Mouse (Mus musculus) hindbrain, embryonic 14.5 days (tissue): Measurements from ENCODE around the gene Irgc1. TPM values are rescaled to one million over a fixed set of nuclear protein-coding genes. Genes with fewer than 3 reads are reported as not detected.

Experiments
- ATAC-seq: fragments of 200-750 bp; cut with Nextera tagmentation; 2 replicates; pipeline ENCODE4 v1.8.0; 2017; ENCODE audit warnings: moderate number of reproducible peaks, mild to moderate bottlenecking, moderate TSS enrichment, moderate library complexity; ENCODE audit not compliant: low FRiP score
- DNase-seq: peaks from one replicate; pipeline ENCODE4 v3.0.0-alpha.2; 2015; ENCODE audit warnings: low spot score
- H3K27ac ChIP-seq: fragments of 300-500 bp; sonication (generic); 2 replicates; pipeline ENCODE4 v1.5.1; 2014; ENCODE audit warnings: mild to moderate bottlenecking, moderate library complexity
- H3K27me3 ChIP-seq: fragments of 300-500 bp; sonication (generic); 2 replicates; pipeline ENCODE4 v1.6.1; 2014; ENCODE audit warnings: mild to moderate bottlenecking, low read length, mixed read lengths; ENCODE audit not compliant: control insufficient read depth, insufficient read depth
- H3K36me3 ChIP-seq: fragments of 300-500 bp; sonication (generic); replicated peaks from 2 replicates; pipeline ENCODE4 v1.6.1; 2014; ENCODE audit not compliant: control insufficient read depth, insufficient read depth
- H3K4me1 ChIP-seq: fragments of 300-500 bp; sonication (generic); replicated peaks from 2 replicates; pipeline ENCODE4 v1.6.1; 2014; ENCODE audit warnings: antibody characterized with exemption, low read length, mixed read lengths; ENCODE audit not compliant: control insufficient read depth, insufficient read depth
- H3K4me2 ChIP-seq: fragments of 300-500 bp; sonication (generic); replicated peaks from 2 replicates; pipeline ENCODE4 v1.6.1; 2014; ENCODE audit warnings: mild to moderate bottlenecking, moderate library complexity
- H3K4me3 ChIP-seq: fragments of 300-500 bp; sonication (generic); replicated peaks from 2 replicates; pipeline ENCODE4 v1.5.1; 2014; ENCODE audit warnings: mild to moderate bottlenecking, low read length
- H3K9ac ChIP-seq: fragments of 300-500 bp; sonication (generic); 2 replicates; pipeline ENCODE4 v1.6.1; 2014
- H3K9me3 ChIP-seq: fragments of 300-500 bp; sonication (generic); 2 replicates; pipeline ENCODE4 v1.6.1; 2016; ENCODE audit warnings: low read length; ENCODE audit not compliant: control insufficient read depth
- WGBS: fragments of 180-500 bp; shearing (Covaris S2); extraction: QIAGEN DNeasy Blood & Tissue Kit; methylation state at CpG from one replicate; pipeline ENCODE4 v1.1.7; 2014; 5-methylcytosine and 5-hydroxymethylcytosine counted together
- polyA plus RNA-seq: library from polyadenylated mRNA; unstranded; fragments of >200 nt; fragmentation: Nextera tagmentation; extraction: Ambion mirVana; gene quantifications from 2 replicates; pipeline ENCODE4 v1.2.1, GENCODE M21; 2014

The Irgc1 gene
- polyA plus RNA-seq, 1 experiment from 2014 or later, result not detected

GRCm38 (mm10) chr7:24400082-24400452, 52.0 kb downstream of the Irgc1 start:
- ATAC-seq (0 out of 2 replicates have a peak, but pooled peaks have one; percentile 3), DNase-seq (no peak)
- Histone ChIP-seq H3K36me3 (peaks cover 17% of the 10 kb centered on the region), H3K4me1 (peaks cover 9% of the 10 kb centered on the region; the same call in 1 of the 2 replicates), H3K27me3 (no peaks in the 10 kb centered on the region), H3K9me3 (no peaks in the 10 kb centered on the region), H3K4me2 (peak overlapping the region; percentile 64), H3K27ac (peak overlapping the region; percentile 95), H3K4me3 (peak overlapping the region; percentile 47), H3K9ac (peak overlapping the region; percentile 66)
- WGBS, result 17% methylated on average over 3 of the region's 3 CpGs

DNA sequence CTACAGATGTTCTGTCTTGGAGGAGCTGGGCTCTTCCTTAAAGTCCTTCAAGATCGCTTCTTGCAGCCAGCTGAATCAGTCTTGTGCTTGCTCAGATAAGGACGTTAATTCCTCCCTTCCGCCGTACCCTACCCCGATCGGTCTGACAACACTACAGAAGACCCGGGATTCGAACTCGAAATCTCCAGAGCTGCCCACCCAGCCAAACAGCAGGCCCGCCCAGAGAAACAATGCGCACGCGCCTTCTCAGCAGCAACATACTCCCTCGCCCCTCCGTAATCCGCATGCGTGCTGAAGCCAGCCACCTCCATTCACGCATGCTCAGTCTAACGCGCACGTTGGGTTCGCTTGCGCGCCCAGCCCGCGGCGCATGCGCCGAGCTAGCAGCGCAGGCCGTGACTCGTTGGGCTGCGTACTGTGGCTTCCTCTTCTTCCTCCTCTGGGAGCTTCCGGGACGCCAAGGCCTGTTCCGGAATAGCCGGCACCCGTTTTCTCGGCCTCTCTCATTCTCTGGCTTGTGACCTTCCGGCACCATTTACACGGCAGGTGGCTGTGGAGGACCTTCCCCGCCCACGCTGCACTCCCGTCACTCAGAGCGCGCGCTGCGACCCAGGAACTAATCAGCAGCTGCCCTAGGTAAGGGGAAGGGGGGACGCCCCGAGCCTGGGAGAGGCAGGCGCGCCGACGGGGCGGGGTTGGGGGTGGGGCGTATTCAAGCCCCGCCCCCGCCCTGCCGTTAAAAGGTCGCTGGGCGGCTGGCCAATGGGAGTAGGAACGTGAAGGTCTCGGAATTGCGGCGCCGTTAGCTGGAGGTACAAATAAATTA, 52.6 kb downstream of the Irgc1 start, which contains the start of gene Smg9:
Gene Smg9 (plus strand): TSS at position 364 of the 826 bp plus-strand sequence.
- peak within 1 kb of the TSS; percentile 66 for H3K9ac ChIP-seq
- peak; percentile 100 for DNase-seq
- peaks cover 9% of the 10 kb centered on the region; the same call in 1 of the 2 replicates for H3K4me1 ChIP-seq
- H3K27me3 ChIP-seq, result no peaks in the 10 kb centered on the region
- peak within 1 kb of the TSS; percentile 64 for H3K4me2 ChIP-seq
- WGBS, result 2% methylated on average over 66 of the region's 66 CpGs
- no peaks in the 10 kb centered on the region for H3K9me3 ChIP-seq
- peak; percentile 96 for ATAC-seq
- peaks cover 11% of the 10 kb centered on the region for H3K36me3 ChIP-seq
- H3K27ac ChIP-seq, result peak within 1 kb of the TSS; percentile 95
- H3K4me3 ChIP-seq, result peak within 1 kb of the TSS; percentile 47

DNA sequence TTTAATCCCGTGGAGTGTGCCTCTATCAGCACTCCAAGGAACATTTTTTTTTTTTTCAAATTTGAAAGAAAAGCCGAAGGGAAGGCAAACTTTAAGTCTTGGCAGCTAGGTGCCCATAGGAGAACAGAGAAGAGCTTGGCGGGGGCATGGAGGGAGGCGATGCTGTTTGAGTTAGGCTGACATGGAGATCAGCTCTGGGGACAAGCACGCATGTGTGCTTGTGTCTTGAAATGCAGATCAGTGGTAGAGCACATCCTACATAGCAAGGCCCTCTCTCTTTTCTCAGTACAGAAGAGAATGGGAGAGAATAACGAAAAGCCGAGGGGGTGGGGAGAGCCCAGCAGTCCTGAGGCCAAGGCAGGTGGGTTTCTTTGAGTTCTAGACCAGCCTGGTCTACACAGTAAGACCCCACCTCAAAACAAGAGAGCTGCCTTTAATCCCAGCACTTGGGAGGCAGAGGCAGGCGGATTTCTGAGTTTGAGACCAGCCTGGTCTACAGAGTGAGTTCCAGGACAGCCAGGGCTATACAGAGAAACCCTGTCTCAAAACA, 53.7 kb downstream of the Irgc1 start:
- no peak for DNase-seq

GRCm38 (mm10) chr7:24396832-24397231, 55.3 kb downstream of the Irgc1 start:
- Histone ChIP-seq H3K27me3 (no peaks in the 10 kb centered on the region), H3K27ac (no peak overlapping the region), H3K36me3 (no peaks in the 10 kb centered on the region), H3K4me2 (no peak overlapping the region), H3K9ac (no peak overlapping the region), H3K4me3 (no peak overlapping the region), H3K4me1 (peaks cover 9% of the 10 kb centered on the region; the same call in 1 of the 2 replicates), H3K9me3 (no peaks in the 10 kb centered on the region)
- 82% methylated on average over 11 of the region's 11 CpGs for WGBS
- ATAC-seq, result no peak
- no peak for DNase-seq

More for the DNA sequence above, 53.7 kb downstream of the Irgc1 start:
- Histone ChIP-seq H3K9me3 (no peaks in the 10 kb centered on the region), H3K9ac (no peak overlapping the region), H3K4me3 (no peak overlapping the region), H3K4me1 (peaks cover 9% of the 10 kb centered on the region; the same call in 1 of the 2 replicates), H3K36me3 (0 out of 2 replicates have a peak, but pooled peaks cover 3% of the 10 kb centered on the region), H3K27me3 (no peaks in the 10 kb centered on the region), H3K4me2 (no peak overlapping the region), H3K27ac (no peak overlapping the region)
- ATAC-seq, result no peak
- 97% methylated on average over 8 of the region's 8 CpGs for WGBS

GRCm38 (mm10) chr7:24394475-24395161, 57.5 kb downstream of the Irgc1 start:
- no peaks in the 10 kb centered on the region for H3K4me1 ChIP-seq
- no peak overlapping the region for H3K27ac ChIP-seq
- no peaks in the 10 kb centered on the region for H3K27me3 ChIP-seq
- H3K4me3 ChIP-seq, result no peak overlapping the region
- ATAC-seq, result no peak
- 88% methylated on average over 15 of the region's 15 CpGs for WGBS
- H3K9ac ChIP-seq, result no peak overlapping the region
- H3K4me2 ChIP-seq, result no peak overlapping the region
- no peak for DNase-seq
- H3K9me3 ChIP-seq, result no peaks in the 10 kb centered on the region
- H3K36me3 ChIP-seq, result no peaks in the 10 kb centered on the region

- Histone ChIP-seq H3K9ac (no peak overlapping the region), H3K27ac (no peak overlapping the region), H3K4me1 (no peaks in the 10 kb centered on the region), H3K4me3 (no peak overlapping the region), H3K4me2 (no peak overlapping the region), H3K36me3 (no peaks in the 10 kb centered on the region), H3K9me3 (no peaks in the 10 kb centered on the region), H3K27me3 (no peaks in the 10 kb centered on the region)
- WGBS, result 86% methylated on average over 2 of the region's 3 CpGs
- DNase-seq (no peak), ATAC-seq (no peak)
Measured at GRCm38 (mm10) chr7:24394054-24394453, 58.0 kb downstream of the Irgc1 start.

- Histone ChIP-seq H3K27ac (no peak overlapping the region; the same call in 1 of the 2 replicates), H3K27me3 (no peaks in the 10 kb centered on the region), H3K4me3 (no peak overlapping the region), H3K4me1 (no peaks in the 10 kb centered on the region), H3K9ac (no peak overlapping the region), H3K4me2 (no peak overlapping the region), H3K36me3 (no peaks in the 10 kb centered on the region), H3K9me3 (no peaks in the 10 kb centered on the region)
- ATAC-seq (no peak), DNase-seq (no peak)
- WGBS, result 83% methylated on average over 2 of the region's 2 CpGs
Measured at GRCm38 (mm10) chr7:24391687-24392086, 60.4 kb downstream of the Irgc1 start.

GRCm38 (mm10) chr7:24391077-24391476, 61.0 kb downstream of the Irgc1 start:
- 21% methylated on average over 5 of the region's 5 CpGs for WGBS
- Histone ChIP-seq H3K27ac (peak overlapping the region; percentile 68), H3K36me3 (no peaks in the 10 kb centered on the region), H3K4me1 (no peaks in the 10 kb centered on the region), H3K4me3 (no peak overlapping the region), H3K9me3 (no peaks in the 10 kb centered on the region), H3K9ac (peak overlapping the region; percentile 9; the same call in 1 of the 2 replicates), H3K4me2 (peak overlapping the region; percentile 31), H3K27me3 (no peaks in the 10 kb centered on the region)
- ATAC-seq (peak; percentile 77), DNase-seq (peak; percentile 48)

GRCm38 (mm10) chr7:24390512-24390911, 61.6 kb downstream of the Irgc1 start:
- H3K9ac ChIP-seq, result no peak overlapping the region
- no peak overlapping the region for H3K27ac ChIP-seq
- H3K4me1 ChIP-seq, result no peaks in the 10 kb centered on the region
- no peak for ATAC-seq
- 53% methylated on average over 7 of the region's 7 CpGs for WGBS
- DNase-seq, result no peak
- H3K36me3 ChIP-seq, result no peaks in the 10 kb centered on the region
- no peak overlapping the region for H3K4me3 ChIP-seq
- H3K27me3 ChIP-seq, result no peaks in the 10 kb centered on the region
- no peaks in the 10 kb centered on the region for H3K9me3 ChIP-seq
- 0 out of 2 replicates have a peak overlapping the region, but pooled peaks have one; percentile 17 for H3K4me2 ChIP-seq
